Mouse (Mus musculus): ENCODE results near the gene Dpysl5.
A peak's percentile ranks its signal among the peaks of the same experiment; 100 is the strongest.

The Dpysl5 gene

GRCm38 (mm10) chr5:30765596-30766370 is 54.4 kb downstream of the Dpysl5 start:
- no peak for DNase-seq (ENCODE audit: low spot score in 2 of 2)

- no peak for DNase-seq (ENCODE audit: low spot score in 2 of 2)
These were observed 56.7 kb downstream of the Dpysl5 start for GRCm38 (mm10) chr5:30768082-30768481.

- DNase-seq (ENCODE audit: low spot score in 2 of 2), result peak in 1 of 2 experiments; percentile 63
These were observed 57.2 kb downstream of the Dpysl5 start for GRCm38 (mm10) chr5:30768598-30768997.

DNA sequence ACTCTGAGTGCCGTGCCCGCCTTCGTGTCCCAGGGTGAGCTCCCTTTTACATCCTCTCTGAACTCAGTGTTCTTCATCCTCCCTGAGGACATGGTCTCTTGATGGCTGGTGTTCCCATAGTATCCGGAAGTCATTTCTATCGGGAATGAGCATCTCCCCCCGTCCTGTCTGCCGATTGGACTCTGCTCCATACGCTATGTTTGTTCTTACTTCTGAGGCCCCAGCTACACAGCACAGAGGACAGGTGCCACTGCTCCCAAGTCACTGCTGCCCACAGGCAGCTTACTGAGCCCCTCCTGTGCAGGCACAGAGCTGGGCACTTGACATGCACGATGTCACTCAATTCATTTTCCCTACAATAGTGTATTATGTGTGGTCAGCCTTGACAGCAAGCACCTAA is 57.7 kb downstream of the Dpysl5 start:
- no peak for DNase-seq (ENCODE audit: low spot score in 2 of 2)

DNA sequence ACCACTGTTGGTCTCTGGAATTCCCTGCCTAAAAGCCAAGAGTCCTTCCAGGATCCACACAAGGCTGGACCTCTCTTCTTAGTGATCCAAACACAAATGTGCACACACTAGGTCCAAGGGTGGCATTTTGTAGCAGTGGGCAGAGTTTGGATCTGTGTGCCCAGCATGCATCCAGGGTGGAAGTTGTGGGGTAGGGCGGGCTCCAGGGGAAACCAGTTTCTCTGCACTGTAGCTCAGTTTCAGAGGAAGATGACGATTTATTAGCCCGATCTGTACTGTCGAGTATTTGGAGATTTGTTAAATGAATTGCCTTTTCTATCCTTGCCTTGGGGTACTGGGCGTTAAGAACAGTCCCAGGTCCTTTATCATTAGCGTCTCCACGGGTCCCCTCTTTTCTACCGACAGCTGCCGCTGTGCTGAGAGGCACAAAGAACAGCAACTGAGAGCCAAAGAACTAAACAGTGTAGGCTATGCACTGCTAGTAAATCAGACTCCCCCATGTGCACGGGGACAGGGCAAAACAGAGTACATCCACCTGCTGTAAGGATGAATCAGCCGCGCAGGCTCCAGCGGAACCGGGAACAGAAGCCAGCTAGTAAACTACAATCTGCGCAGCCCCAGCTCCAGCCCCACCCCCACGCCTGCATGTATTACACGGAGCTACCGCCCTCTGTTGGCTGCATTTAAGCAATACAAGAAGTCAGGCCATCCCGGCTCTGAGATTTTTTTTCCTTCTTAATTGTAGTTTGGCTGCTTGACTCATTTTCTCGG is 63.4 kb downstream of the Dpysl5 start:
- DNase-seq (ENCODE audit: low spot score in 2 of 2), result peak; percentile 87 to 91

DNA sequence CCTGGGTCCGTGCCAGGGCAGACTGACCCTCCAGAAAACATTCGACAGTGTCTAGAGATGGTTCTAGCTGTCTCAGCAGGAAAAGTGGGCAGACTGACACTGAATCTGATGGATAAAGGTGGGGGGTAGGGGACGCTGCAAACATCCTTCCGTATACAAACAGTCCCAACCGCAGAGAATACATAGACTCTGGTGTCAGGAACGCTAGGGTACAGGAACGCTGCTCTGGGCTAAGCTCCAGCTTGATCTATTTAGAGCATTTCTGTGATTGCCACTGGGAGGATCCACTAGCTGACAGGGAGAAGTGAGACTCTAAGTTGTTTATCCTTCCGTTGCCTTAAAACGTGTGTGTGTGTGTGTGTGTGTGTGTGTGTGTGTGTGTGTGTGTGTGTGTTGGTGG is 69.3 kb downstream of the Dpysl5 start:
- no peak for DNase-seq (ENCODE audit: low spot score in 2 of 2)

DNA sequence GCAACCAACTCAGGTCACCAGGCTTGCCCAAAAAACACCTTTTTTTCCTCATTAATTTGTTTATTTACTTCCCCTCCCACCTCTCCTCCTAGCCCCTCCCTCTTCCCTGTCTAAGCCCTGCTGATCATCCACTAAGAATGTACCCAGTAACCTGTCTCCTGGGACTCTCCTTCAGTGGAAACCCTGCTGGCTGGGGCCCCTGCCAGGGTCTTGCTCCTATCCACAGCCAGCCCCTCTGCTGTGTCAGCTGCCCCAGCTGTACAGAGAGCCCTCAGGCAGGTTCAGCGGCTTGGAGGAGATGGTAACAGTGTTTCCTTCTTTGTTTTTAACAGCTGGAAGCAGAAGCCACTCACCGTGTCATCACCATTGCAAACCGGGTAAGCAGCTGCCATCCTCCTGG is 69.8 kb downstream of the Dpysl5 start:
- no peak for DNase-seq (ENCODE audit: low spot score in 2 of 2)

- no peak for DNase-seq (ENCODE audit: low spot score in 2 of 2)
These were observed 76.0 kb downstream of the Dpysl5 start for GRCm38 (mm10) chr5:30787381-30787780.

DNA sequence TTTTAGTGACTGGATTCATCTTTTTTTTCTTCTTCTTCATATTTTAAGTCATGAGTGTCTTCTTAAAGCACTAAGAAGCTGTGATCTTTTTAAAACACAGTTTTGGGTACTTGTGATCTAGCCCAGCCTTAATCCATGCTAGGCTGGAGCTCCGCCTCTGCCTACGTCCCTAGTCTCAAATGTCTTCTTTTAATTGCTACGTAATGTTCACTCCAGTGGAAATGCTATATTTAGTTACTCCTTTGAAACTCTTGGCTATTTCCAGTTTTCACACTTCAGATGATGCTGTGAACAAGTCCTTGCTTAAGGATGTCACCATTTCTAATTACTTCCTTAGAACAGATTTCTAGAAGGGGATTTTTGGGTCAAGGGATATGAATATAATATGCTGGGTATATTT is 78.7 kb downstream of the Dpysl5 start:
- DNase-seq (ENCODE audit: low spot score in 2 of 2), result no peak

GRCm38 (mm10) chr5:30796125-30796524 is 84.8 kb downstream of the Dpysl5 start:
- peak; percentile 87 to 91 for DNase-seq (ENCODE audit: low spot score in 2 of 2)

- DNase-seq (ENCODE audit: low spot score in 2 of 2), result no peak
These were observed 86.1 kb downstream of the Dpysl5 start for GRCm38 (mm10) chr5:30797482-30797881.

DNA sequence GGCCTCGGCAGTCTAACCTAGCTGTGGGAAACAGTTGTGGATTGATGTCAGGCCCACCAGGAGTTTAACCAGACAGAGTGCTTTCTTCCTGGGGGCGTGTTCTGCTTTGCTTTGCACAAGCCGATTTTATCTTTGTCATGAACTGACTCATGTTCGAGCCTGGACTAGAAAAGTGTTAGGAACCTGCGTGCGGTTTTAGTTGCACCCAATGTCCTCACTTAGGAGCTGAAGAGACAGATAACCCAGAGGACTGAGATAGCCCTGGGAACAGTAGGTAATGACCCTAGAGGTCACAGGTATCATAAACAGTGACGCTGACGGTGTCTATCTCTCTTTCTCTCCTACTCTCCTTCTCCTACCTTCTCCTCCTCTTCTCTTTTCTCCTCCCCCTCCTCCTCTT is 86.6 kb downstream of the Dpysl5 start:
- DNase-seq (ENCODE audit: low spot score in 2 of 2), result no peak

DNA sequence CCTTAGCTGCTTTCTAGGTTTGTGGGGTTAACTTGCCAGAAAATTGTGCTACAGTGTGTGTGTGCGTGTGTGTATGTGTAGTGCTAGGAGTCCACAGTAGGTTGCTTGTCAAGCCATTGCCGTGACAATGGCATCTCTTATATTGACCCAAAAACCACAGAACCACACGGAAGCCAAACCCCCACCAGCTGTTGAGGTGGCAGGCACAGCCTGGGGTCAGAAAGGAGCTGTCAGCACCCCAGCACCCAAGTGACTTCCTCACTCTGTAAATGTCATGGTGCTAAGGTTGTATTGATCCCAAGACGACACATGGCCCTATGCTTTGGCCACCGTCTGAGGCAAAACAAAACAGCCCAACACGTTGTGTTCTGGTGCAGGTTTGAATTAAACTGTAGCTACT is 87.6 kb downstream of the Dpysl5 start:
- no peak for DNase-seq (ENCODE audit: low spot score in 2 of 2)

DNA sequence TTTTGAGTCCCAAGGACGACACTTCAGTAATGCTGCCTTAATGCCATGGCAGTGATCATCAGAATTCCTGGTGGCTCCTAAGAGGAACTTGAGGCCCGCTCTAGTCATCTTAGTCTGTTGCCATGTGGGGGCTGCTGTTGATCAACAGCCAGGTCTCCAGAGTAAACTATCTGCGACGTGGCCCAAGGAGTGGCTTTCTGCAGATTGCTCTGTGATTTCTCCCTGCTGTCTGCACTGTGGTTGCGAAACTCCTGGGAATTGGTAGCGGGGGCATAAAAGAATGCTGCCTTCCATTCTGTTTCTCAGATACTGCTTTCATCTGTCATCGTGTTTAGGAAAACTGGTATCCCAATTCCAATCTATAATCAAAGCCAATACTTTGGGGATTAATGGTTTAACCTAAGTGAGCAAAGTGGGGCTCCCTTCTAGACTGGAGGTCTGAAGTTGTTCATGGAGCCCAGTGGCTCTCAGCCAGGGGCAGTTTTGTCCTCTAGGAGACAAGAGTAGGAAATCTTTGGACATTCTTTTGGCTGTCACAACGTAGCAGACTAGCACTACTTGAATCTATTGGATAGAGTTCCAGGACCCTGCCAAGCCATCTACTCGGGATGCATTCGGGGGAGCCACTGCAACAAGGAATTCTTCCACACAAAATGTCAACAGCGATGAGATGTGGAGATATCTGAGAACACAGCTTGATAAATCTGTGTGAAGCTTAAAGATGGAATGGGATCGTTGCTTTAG is 91.5 kb downstream of the Dpysl5 start:
- no peak for DNase-seq (ENCODE audit: low spot score in 2 of 2)

- DNase-seq (ENCODE audit: low spot score in 2 of 2), result peak; percentile 87 to 95
These were observed 94.7 kb downstream of the Dpysl5 start for GRCm38 (mm10) chr5:30806106-30806505.

- peak; percentile 90 to 94 for DNase-seq (ENCODE audit: low spot score in 2 of 2)
These were observed 103.2 kb downstream of the Dpysl5 start, which contains the start of gene Mapre3 for GRCm38 (mm10) chr5:30814424-30815119. Gene Mapre3, plus strand, starts transcription at chr5:30814641.

GRCm38 (mm10) chr5:30815120-30815465 is 103.7 kb downstream of the Dpysl5 start:
- no peak for DNase-seq (ENCODE audit: low spot score in 2 of 2)

GRCm38 (mm10) chr5:30816261-30816791 is 105.0 kb downstream of the Dpysl5 start:
- DNase-seq (ENCODE audit: low spot score in 2 of 2), result no peak

DNA sequence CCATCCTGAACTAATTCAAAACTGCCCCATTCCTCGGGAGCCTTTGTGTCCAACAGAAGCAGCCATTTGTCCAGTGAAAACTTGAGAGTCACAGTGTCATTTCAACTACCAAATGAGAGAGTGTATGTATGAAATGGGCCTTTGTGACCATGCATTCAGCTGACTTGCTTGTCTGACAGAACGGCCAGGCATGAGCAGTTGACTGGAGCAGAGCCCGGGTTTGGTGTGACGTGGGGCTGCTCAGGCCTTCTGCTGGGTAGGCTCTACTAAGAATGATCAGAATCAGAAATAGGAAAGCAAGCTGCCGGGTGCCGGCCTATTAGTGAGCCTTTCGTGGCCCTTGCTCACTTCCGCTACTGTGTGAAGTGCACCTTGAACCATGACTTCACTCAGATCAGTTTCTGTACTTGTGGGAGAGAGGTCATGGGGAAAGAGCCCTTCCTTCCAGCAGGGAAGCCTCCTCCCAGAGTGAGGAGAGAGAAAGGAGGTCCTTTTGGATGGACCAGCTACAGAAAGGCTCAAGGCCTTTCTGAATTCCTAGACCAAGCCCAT is 107.5 kb downstream of the Dpysl5 start:
- DNase-seq (ENCODE audit: low spot score in 2 of 2), result no peak

DNA sequence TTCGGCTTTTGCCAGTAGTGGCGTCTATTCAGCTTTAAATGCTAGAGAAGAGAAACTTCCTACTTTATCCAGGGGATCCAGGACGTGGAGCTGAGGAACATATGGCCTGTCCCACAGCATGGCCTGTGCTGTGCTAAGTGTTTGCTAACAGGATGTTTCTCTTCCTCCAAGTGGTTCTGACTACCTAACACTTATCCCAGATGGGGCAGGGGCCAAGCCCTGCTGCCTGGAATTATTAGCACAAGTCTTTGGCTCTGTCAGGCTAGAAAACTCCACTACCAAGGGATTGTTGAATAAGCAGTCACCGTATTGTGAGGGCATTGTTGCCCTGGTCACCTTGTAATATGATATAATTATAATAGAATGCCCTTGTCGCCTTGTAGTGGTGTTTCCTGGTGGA is 111.3 kb downstream of the Dpysl5 start:
- no peak for DNase-seq (ENCODE audit: low spot score in 2 of 2)

- DNase-seq (ENCODE audit: low spot score in 2 of 2), result no peak
These were observed 111.7 kb downstream of the Dpysl5 start for GRCm38 (mm10) chr5:30823091-30823490.

Measured in cerebellum, postnatal 4 days (tissue).